Mouse (Mus musculus) cerebellum, adult 2 months (tissue): Measurements from ENCODE around the gene Ptpn6.

ENCODE experiments used
- CTCF ChIP-seq: fragments of 200-500 bp; IDR thresholded peaks from 2 replicates; pipeline ENCODE4 v1.5.1; 2011; ENCODE audit warnings: low read depth, mild to moderate bottlenecking, control low read depth, low read length, moderate library complexity, borderline replicate concordance; ENCODE audit not compliant: insufficient read depth
- POLR2A ChIP-seq: fragments of 200-500 bp; IDR thresholded peaks from 2 replicates; pipeline ENCODE4 v1.6.1; 2011; ENCODE audit warnings: low read length, control low read depth, borderline replicate concordance; ENCODE audit not compliant: insufficient read depth

GRCm38 (mm10) chr6:124770013-124770412 is 31.5 kb upstream of the Ptpn6 start:
- TF ChIP-seq CTCF (no peak), POLR2A (no peak; the same call in 1 of the 2 replicates)
